Mouse (Mus musculus) adrenal gland, adult 2 months (tissue): ENCODE measurements around the gene Hbb-bs. TPM values are rescaled to one million over a fixed set of nuclear protein-coding genes. Genes with fewer than 3 reads are reported as not detected.
"Not testable (repeated sequence)": the region's sequence is repeated elsewhere in the genome, so short reads cannot be mapped to it uniquely, and the experiment has no call there.

Experiments
- DNase-seq: peaks from one replicate; pipeline ENCODE4 v3.0.0; 2021
- long read RNA-seq: library from polyadenylated mRNA; stranded (forward); transcript quantifications from one replicate; pipeline ENCODE4 v2.0.0, GENCODE M21; 2021
- polyA plus RNA-seq: library from polyadenylated mRNA; depleted of rRNA; stranded (reverse); fragments of >200 nt; gene quantifications from 2 replicates; pipeline ENCODE4 v1.2.3, GENCODE M21; 2012; rRNA removed
- total RNA-seq, 2 experiments: library from RNA; stranded (reverse); gene quantifications; 2 replicates each; pipeline ENCODE4 v1.2.3; 2021

The Hbb-bs gene
- total RNA-seq = 1,000 to 10,000 TPM; 1,531 to 2,097 TPM
- polyA plus RNA-seq = 569 and 814 TPM in 2 replicates
- long read RNA-seq, transcript Hbb-bs-201 (3 exons, 628 nt) = major isoform, 432 of 450 reads
- long read RNA-seq, transcript Hbb-bs-202 (2 exons, 344 nt) = minor isoform, 10 of 450 reads
- long read RNA-seq, partial matches to known transcripts = 6 of 450 reads
- long read RNA-seq, other reads (novel, unspliced or antisense) = 2 of 450 reads

DNA sequence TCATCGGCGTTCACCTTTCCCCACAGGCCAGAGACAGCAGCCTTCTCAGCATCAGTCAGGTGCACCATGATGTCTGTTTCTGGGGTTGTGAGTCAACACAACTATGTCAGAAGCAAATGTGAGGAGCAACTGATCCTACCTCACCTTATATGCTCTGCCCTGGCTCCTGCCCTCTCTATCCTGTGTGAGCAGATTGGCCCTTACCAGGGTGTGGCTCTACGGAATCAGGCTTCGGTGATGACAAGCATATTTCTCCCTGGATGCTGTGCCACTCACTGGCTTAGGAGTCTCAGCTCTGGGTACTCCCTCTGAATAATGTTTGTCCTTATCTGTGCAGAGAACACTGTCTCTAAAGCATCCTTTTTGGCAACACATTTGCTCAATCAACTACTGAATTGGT, at the start of gene Hbb-bs:
Gene Hbb-bs, minus strand, starts transcription at position 289 of the 400 bp plus-strand sequence.
- DNase-seq = no peak

DNA sequence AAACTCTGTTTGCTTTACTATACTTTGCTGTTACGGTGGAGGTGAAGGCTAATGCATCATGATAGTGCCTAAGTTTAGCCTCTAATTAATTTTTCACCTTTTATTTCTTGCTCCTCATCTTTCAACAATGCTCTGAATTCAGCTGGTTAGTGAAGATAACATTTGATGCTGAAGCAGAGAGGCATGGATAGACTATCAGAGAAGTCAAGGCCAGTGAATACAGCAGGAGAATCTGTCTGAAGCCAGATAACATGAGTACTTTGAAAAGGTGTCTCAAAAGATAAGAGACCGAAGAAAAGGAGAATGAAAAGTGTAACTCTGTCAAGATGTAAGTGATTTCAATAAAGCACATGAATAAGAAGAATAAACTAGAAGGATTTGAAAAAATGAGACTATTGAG, 49.2 kb upstream of the Hbb-bs start:
- DNase-seq = no peak

GRCm38 (mm10) chr7:103874451-103874850, 46.6 kb upstream of the Hbb-bs start:
- no peak for DNase-seq

- DNase-seq = no peak
Measured at GRCm38 (mm10) chr7:103873064-103873463, 45.2 kb upstream of the Hbb-bs start.

GRCm38 (mm10) chr7:103870667-103871066, 42.8 kb upstream of the Hbb-bs start:
- DNase-seq = no peak

DNA sequence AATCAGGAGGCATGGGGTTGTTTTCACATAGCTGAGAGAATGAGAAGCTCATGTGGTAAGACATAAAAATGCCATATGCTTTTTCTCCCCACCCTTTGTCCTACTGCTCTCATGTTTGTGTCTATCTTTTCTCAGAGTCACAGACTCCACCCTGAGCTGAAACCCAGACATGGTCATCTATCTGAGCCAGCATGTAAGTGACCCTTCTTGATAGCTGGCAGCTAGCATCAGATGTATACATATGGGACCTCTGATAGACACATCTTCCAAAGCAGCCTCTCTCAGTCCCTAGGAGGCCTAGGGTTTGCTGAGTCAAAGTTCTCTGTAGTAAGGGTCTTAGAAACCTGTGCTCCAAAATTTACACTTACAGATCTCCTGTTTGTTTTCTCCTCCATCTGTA, 37.8 kb upstream of the Hbb-bs start:
- DNase-seq = no peak

DNA sequence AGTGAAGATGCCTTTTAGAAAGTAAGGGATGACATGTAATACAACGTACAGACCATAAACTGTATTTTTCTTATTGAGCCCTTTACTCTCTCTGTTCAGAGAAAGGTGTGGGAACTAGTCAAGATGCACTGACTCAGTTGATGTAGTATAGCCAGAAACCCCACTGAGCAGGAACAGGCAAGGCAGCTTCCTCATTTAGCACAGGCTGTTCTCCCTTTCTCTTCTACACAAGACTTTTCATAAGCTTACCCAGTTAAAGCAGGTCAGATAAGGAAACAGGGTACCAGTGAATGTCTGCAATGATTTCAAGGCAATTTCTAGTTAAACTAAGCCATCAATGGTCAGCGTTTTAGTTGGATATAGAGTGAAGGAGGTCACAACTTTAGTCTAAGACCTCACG, 33.6 kb upstream of the Hbb-bs start:
- DNase-seq = no peak

- peak; percentile 76 for DNase-seq
Measured at GRCm38 (mm10) chr7:103860855-103861254, 33.0 kb upstream of the Hbb-bs start.

GRCm38 (mm10) chr7:103859076-103859475, 31.2 kb upstream of the Hbb-bs start:
- no peak for DNase-seq

DNA sequence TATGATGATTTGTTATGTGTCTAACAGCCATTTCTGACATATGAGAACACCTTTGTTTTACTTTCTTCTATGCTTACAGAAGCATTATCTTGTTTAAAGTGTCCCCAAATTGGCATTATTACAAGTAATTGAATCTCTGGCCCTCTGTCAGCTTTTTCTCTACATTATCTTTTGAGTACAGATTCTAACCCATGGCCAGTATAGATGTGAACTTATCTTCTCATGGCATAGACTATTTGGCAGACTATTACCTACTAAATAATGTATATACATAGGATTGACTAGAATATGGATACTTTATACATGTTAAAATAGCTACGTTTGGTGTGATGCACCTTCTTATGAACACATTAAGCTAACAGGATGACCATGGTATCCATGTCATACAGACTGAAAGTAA, 26.8 kb upstream of the Hbb-bs start:
- DNase-seq = no peak

DNA sequence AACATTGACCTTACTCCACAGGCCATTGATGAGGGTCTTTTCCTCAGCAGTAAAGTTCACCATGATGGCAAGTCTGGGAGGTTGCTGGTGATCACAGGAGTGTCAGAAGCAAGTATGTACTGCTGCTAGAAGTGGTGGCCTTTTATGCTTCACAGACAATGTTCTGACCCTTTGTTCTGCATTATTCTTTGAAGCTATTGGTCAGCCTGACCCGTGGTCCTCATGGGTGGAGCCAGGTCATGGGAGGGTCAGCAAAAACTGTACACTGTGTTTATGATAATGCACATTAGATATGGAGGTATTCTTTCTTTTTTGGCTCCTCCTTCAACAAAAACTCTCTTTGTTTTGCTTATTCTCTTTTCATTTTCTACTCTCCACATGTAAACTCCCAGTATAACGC, 25.2 kb upstream of the Hbb-bs start, which contains the start of gene Hbb-y:
Gene Hbb-y, minus strand, starts transcription at position 127 of the 400 bp plus-strand sequence.
- DNase-seq = no peak

DNA sequence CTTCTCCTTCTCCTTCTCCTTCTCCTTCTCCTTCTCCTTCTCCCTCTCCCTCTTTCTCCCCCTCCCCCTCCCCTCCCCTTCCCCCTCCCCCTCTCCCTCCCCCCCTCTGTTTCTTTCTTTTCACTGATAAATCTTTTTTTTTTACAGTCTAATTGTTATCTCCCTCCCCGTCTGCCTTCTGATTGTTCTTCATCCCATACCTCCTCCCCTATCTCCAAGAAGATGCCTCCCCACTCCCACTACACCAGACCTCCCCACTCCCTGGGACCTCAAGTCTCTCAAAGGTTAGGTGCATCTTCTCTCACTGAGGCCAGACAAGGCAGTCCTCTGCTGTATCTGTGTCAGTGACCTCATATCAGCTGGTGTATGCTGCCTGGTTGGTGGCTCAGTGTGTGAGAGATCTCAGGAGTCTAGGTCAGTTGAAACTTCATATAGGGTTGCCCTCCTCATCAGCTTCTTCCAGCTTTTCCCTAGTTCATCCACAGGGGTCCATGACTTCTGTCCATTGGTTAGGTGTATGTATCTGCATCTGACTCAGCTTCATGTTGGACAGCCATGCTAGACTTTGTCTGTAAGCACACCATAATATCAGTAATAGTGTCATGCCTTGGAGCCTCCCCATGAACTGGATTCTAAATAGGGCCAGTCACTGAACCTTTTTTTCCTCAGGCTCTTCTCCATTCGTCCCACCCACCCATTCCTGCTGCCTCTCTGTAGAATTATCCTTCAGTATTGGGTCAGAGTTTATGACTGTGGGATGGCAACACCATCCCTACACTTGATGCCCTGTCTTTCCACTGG, 16.8 kb upstream of the Hbb-bs start:
- no peak for DNase-seq

DNA sequence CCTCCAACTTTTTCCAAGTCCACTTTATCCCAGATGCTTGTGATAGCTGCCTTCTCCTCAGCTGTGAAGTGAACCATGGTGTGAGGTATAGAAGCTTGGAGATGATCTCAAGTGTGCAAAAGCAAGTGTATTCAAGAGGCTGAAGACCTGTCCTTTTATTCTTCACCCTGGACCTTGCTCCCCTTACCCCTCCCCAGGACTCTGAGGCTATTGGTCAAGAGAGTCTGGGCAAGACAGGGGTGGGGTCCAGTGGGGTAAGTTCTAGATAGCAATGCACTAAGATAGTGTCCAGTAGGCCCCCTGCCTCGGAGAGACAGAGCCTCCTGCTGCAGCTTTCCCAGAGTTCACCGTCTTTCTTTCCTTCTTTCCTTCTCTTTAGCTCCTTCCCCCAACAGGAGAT, 15.1 kb upstream of the Hbb-bs start, which contains the start of gene Hbb-bh1:
Gene Hbb-bh1, minus strand, starts transcription at position 131 of the 400 bp plus-strand sequence.
- no peak for DNase-seq

GRCm38 (mm10) chr7:103840268-103840667, 12.4 kb upstream of the Hbb-bs start, which contains the start of gene Hbb-bh2:
TSS of gene Hbb-bh2 (minus strand) at chr7:103840520.
- no peak for DNase-seq

GRCm38 (mm10) chr7:103827139-103827538, 757 bp downstream of the Hbb-bs start:
- not testable (repeated sequence) for DNase-seq

GRCm38 (mm10) chr7:103826255-103826887, 1.5 kb downstream of the Hbb-bs start:
- no peak for DNase-seq

GRCm38 (mm10) chr7:103825536-103826254, 2.2 kb downstream of the Hbb-bs start:
- no peak for DNase-seq

GRCm38 (mm10) chr7:103824597-103824996, 3.3 kb downstream of the Hbb-bs start:
- DNase-seq = no peak

DNA sequence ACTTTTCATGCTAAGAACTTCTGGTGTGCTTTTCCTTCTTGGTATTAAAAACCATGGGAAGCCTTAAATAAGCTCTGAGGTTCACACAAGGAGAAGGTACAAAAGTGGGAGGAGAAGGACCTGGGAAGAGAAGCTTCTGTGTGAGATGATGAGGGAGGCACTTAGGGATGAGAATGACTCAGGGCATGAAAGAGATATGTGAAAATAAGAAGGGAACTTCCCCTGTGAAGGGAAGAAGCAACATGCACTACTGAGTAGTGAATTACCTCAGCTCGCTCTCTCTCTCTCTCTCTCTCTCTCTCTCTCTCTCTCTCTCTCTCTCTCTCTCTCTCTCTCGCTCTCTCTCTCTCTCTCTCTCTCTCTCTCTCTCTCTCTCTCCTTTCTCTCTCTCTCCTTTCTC, 12.8 kb downstream of the Hbb-bs start:
- DNase-seq = not testable (repeated sequence)

GRCm38 (mm10) chr7:103813766-103814165, 14.1 kb downstream of the Hbb-bs start, which contains the start of gene Hbb-bt:
TSS of gene Hbb-bt (minus strand) at chr7:103813996.
- DNase-seq = no peak

GRCm38 (mm10) chr7:103813152-103813551, 14.7 kb downstream of the Hbb-bs start:
- not testable (repeated sequence) for DNase-seq

GRCm38 (mm10) chr7:103812174-103812573, 15.7 kb downstream of the Hbb-bs start:
- no peak for DNase-seq
